Mouse (Mus musculus): ENCODE data around the gene Pmm1.
"Not testable (repeated sequence)": the region's sequence is repeated elsewhere in the genome, so short reads cannot be mapped to it uniquely, and the experiment has no call there.

The Pmm1 gene

GRCm38 (mm10) chr15:81960171-81961077, at the start of gene Pmm1:
Pmm1 (minus strand) TSS chr15:81960930.
- DNase-seq (ENCODE audit: low spot score) = peak; percentile 95

- no peak for DNase-seq (ENCODE audit: low spot score)
These were observed 43.5 kb upstream of the Pmm1 start for GRCm38 (mm10) chr15:82004257-82004656.

- no peak for DNase-seq (ENCODE audit: low spot score)
These were observed 33.3 kb upstream of the Pmm1 start for GRCm38 (mm10) chr15:81993992-81994391.

GRCm38 (mm10) chr15:81990549-81990948, 29.8 kb upstream of the Pmm1 start:
- DNase-seq (ENCODE audit: low spot score) = no peak

- DNase-seq (ENCODE audit: low spot score) = peak; percentile 91
These were observed 28.8 kb upstream of the Pmm1 start for GRCm38 (mm10) chr15:81989371-81990062.

GRCm38 (mm10) chr15:81987646-81988045, 26.9 kb upstream of the Pmm1 start, which contains the start of gene Xrcc6:
Xrcc6 (plus strand) TSS chr15:81987835.
- DNase-seq (ENCODE audit: low spot score) = no peak

GRCm38 (mm10) chr15:81985267-81986161, 24.8 kb upstream of the Pmm1 start:
- DNase-seq (ENCODE audit: low spot score) = no peak

- no peak for DNase-seq (ENCODE audit: low spot score)
These were observed 21.4 kb upstream of the Pmm1 start for GRCm38 (mm10) chr15:81982173-81982572.

GRCm38 (mm10) chr15:81980321-81980720, 19.6 kb upstream of the Pmm1 start, which contains the start of gene 1700029P11Rik:
1700029P11Rik (plus strand) TSS chr15:81980540.
- DNase-seq (ENCODE audit: low spot score) = no peak

- DNase-seq (ENCODE audit: low spot score) = not testable (repeated sequence)
These were observed 14.4 kb upstream of the Pmm1 start for GRCm38 (mm10) chr15:81975156-81975555.

- not testable (repeated sequence) for DNase-seq (ENCODE audit: low spot score)
These were observed 9.8 kb upstream of the Pmm1 start for GRCm38 (mm10) chr15:81970498-81970897.

- not testable (repeated sequence) for DNase-seq (ENCODE audit: low spot score)
These were observed 8.9 kb upstream of the Pmm1 start for GRCm38 (mm10) chr15:81969635-81970034.

GRCm38 (mm10) chr15:81969173-81969572, 8.4 kb upstream of the Pmm1 start:
- DNase-seq (ENCODE audit: low spot score) = no peak

- DNase-seq (ENCODE audit: low spot score) = no peak
These were observed 7.7 kb upstream of the Pmm1 start for GRCm38 (mm10) chr15:81968447-81968846.

- DNase-seq (ENCODE audit: low spot score) = no peak
These were observed 7.1 kb upstream of the Pmm1 start for GRCm38 (mm10) chr15:81967821-81968220.

- DNase-seq (ENCODE audit: low spot score) = no peak
These were observed 5.5 kb upstream of the Pmm1 start for GRCm38 (mm10) chr15:81966062-81966829.

- no peak for DNase-seq (ENCODE audit: low spot score)
These were observed 4.3 kb upstream of the Pmm1 start for GRCm38 (mm10) chr15:81964980-81965545.

GRCm38 (mm10) chr15:81964262-81964661, 3.5 kb upstream of the Pmm1 start:
- DNase-seq (ENCODE audit: low spot score) = no peak

- no peak for DNase-seq (ENCODE audit: low spot score)
These were observed 335 bp upstream of the Pmm1 start for GRCm38 (mm10) chr15:81961078-81961451.

- DNase-seq (ENCODE audit: low spot score) = no peak
These were observed 1.8 kb downstream of the Pmm1 start for GRCm38 (mm10) chr15:81958906-81959305.

- DNase-seq (ENCODE audit: low spot score) = no peak
These were observed 3.1 kb downstream of the Pmm1 start for GRCm38 (mm10) chr15:81957598-81957997.
